In the genomic region with DNA sequence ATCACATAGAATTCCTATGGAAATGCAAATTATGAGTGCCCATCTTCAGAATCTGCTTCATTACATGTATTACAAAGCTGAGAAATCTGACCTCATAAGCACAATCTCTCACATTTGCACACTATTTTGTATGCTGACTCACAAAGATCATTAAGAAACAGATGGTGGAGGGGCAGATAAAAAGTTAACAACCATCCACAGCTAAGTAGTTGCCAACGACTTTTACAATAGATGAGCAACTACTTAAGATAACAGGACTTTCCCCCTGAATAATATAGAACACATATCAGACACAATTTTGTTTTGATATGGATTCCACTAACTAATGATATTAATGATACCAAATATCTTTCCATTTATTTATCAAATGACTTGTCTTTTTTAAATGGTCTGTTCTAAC, we compare ENCODE assay signal across 22 mouse cellular contexts.
"Had no signal": no experiment of that assay in that cellular context is flagged by ENCODE, and none has a peak within 500 bp of the region (broad histone marks: within the 10 kb centered on the region; RNA-seq: fewer than 3 reads in every experiment).

No protein-coding gene starts in this region.

- H3K36me3 ChIP-seq: midbrain, embryonic 15.5 days had no signal

- H3K27ac ChIP-seq: intestine, embryonic 15.5 days; kidney, embryonic 15.5 days; left cerebral cortex, adult 2 months; limb, embryonic 12.5 days; limb, embryonic 15.5 days; liver, embryonic 15.5 days; midbrain, embryonic 12.5 days; midbrain, embryonic 15.5 days; neural tube, embryonic 12.5 days; stomach, embryonic 15.5 days had no signal

- H3K9me3 ChIP-seq: intestine, embryonic 15.5 days; kidney, embryonic 15.5 days; limb, embryonic 12.5 days; limb, embryonic 15.5 days; liver, embryonic 15.5 days; midbrain, embryonic 12.5 days; midbrain, embryonic 15.5 days; neural tube, embryonic 12.5 days; stomach, embryonic 15.5 days had no signal

- H3K4me1 ChIP-seq: intestine, embryonic 15.5 days; kidney, embryonic 15.5 days; limb, embryonic 12.5 days; limb, embryonic 15.5 days; midbrain, embryonic 12.5 days; midbrain, embryonic 15.5 days; neural tube, embryonic 12.5 days; stomach, embryonic 15.5 days had no signal

- H3K4me2 ChIP-seq: intestine, embryonic 15.5 days; kidney, embryonic 15.5 days; limb, embryonic 12.5 days; limb, embryonic 15.5 days; liver, embryonic 15.5 days; lung, embryonic 14.5 days; midbrain, embryonic 12.5 days; midbrain, embryonic 15.5 days; neural tube, embryonic 12.5 days; stomach, embryonic 15.5 days had no signal

- H3K4me3 ChIP-seq: intestine, embryonic 15.5 days; kidney, embryonic 15.5 days; left cerebral cortex, adult 2 months; limb, embryonic 12.5 days; limb, embryonic 15.5 days; liver, embryonic 15.5 days; midbrain, embryonic 12.5 days; midbrain, embryonic 15.5 days; neural tube, embryonic 12.5 days; stomach, embryonic 15.5 days had no signal

- DNase-seq: kidney, adult 11 months; kidney, adult 8-10 months; kidney, postnatal 10 days; kidney, postnatal 36 days; layer of hippocampus, postnatal 36 days; left cerebral cortex, postnatal 4 days; lung, embryonic 14.5 days; retina, postnatal 1 day; right cerebral cortex, postnatal 25 days; spleen, adult 18-20 months; thymus, postnatal 25 days had no signal

- H3K9ac ChIP-seq: intestine, embryonic 15.5 days; kidney, embryonic 15.5 days; limb, embryonic 12.5 days; limb, embryonic 15.5 days; liver, embryonic 15.5 days; lung, embryonic 14.5 days; midbrain, embryonic 12.5 days; midbrain, embryonic 15.5 days; neural tube, embryonic 12.5 days; stomach, embryonic 15.5 days had no signal

- H3K27me3 ChIP-seq: intestine, embryonic 15.5 days; kidney, embryonic 15.5 days; limb, embryonic 12.5 days; limb, embryonic 15.5 days; liver, embryonic 15.5 days; midbrain, embryonic 12.5 days; midbrain, embryonic 15.5 days; neural tube, embryonic 12.5 days; stomach, embryonic 15.5 days had no signal

- ATAC-seq: intestine, embryonic 15.5 days; lung, postnatal 0 days; midbrain, embryonic 15.5 days had no signal
